Mouse (Mus musculus) testis, adult 2 months (tissue): ENCODE data around the gene Epb41l2.

ENCODE experiments used
- CTCF ChIP-seq: fragments of 200-500 bp; IDR thresholded peaks from 2 replicates; pipeline ENCODE4 v1.5.1; 2012; ENCODE audit warnings: low read depth, mild to moderate bottlenecking, inconsistent platforms, low read length, moderate library complexity; ENCODE audit not compliant: control insufficient read depth, insufficient read depth, insufficient replicate concordance
- POLR2A ChIP-seq: fragments of 200-500 bp; IDR thresholded peaks from 2 replicates; pipeline ENCODE4 v1.6.1; 2012; ENCODE audit warnings: low read depth, mild to moderate bottlenecking, inconsistent platforms, low read length, moderate library complexity; ENCODE audit not compliant: control insufficient read depth

DNA sequence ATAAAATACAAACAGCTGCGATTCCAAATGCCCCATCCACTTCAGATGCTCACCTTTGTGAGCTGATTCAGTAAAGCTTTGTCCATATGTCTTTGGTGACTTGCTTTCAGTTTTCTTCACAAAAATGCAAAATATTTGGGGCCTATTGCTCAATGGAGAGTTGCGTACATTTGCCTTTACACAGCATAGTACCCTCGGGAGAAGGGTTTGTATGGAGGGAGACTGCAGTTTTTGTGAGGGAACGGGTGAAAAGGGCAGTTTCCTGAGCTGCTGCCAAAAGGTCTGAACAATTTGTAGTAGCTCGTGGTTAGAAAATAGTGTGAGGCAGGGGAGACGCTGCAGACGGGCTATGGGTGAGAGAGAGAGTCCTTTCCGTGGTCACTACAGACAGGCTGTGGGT is 40.5 kb downstream of the Epb41l2 start:
- TF ChIP-seq CTCF = no peak
- no peak for TF ChIP-seq POLR2A
